Mouse (Mus musculus): Measurements from ENCODE around the gene Akap13. TPM values are rescaled to one million over a fixed set of nuclear protein-coding genes. Genes with fewer than 3 reads are reported as not detected.

Akap13 gene
- polyA plus RNA-seq, 1 experiment from 2014 or later, result 31.0 TPM

- H3K27ac ChIP-seq (ENCODE audit: low read depth, low read length), result no peak overlapping the region
- H3K36me3 ChIP-seq (ENCODE audit: control insufficient read depth, insufficient read depth, low read length), result no peaks in the 10 kb centered on the region
- DNase-seq (ENCODE audit: low spot score) (no peak), ATAC-seq (replicated peaks; ENCODE audit: low FRiP score) (no peak)
- H3K4me3 ChIP-seq (ENCODE audit: low read depth, low read length), result no peak overlapping the region
- no peak overlapping the region for H3K4me2 ChIP-seq (ENCODE audit: low read depth, low read length, severe bottlenecking)
- H3K9ac ChIP-seq (ENCODE audit: low read length), result no peak overlapping the region
- WGBS, result 83% methylated on average over 6 of the region's 6 CpGs
- no peaks in the 10 kb centered on the region for H3K27me3 ChIP-seq (ENCODE audit: control insufficient read depth, insufficient read depth, low read length)
- H3K4me1 ChIP-seq (replicated peaks; ENCODE audit: control insufficient read depth, insufficient read depth, low read length), result no peaks in the 10 kb centered on the region
- H3K9me3 ChIP-seq (ENCODE audit: control insufficient read depth, low read length), result no peaks in the 10 kb centered on the region
Measured at GRCm38 (mm10) chr7:75596058-75596748, 140.9 kb downstream of the Akap13 start.

GRCm38 (mm10) chr7:75597840-75598239, 142.5 kb downstream of the Akap13 start:
- H3K4me2 ChIP-seq (ENCODE audit: low read depth, low read length, severe bottlenecking), result no peak overlapping the region
- H3K9ac ChIP-seq (ENCODE audit: low read length), result no peak overlapping the region
- no peaks in the 10 kb centered on the region for H3K4me1 ChIP-seq (replicated peaks; ENCODE audit: control insufficient read depth, insufficient read depth, low read length)
- no peak overlapping the region for H3K27ac ChIP-seq (ENCODE audit: low read depth, low read length)
- DNase-seq (ENCODE audit: low spot score) (no peak), ATAC-seq (replicated peaks; ENCODE audit: low FRiP score) (no peak)
- H3K36me3 ChIP-seq (ENCODE audit: control insufficient read depth, insufficient read depth, low read length), result no peaks in the 10 kb centered on the region
- H3K27me3 ChIP-seq (ENCODE audit: control insufficient read depth, insufficient read depth, low read length), result no peaks in the 10 kb centered on the region
- 83% methylated on average over 2 of the region's 2 CpGs for WGBS
- no peak overlapping the region for H3K4me3 ChIP-seq (ENCODE audit: low read depth, low read length)
- H3K9me3 ChIP-seq (ENCODE audit: control insufficient read depth, low read length), result no peaks in the 10 kb centered on the region

- DNase-seq (ENCODE audit: low spot score) (no peak), ATAC-seq (replicated peaks; ENCODE audit: low FRiP score) (no peak)
- no peak overlapping the region for H3K9ac ChIP-seq (ENCODE audit: low read length)
- no peaks in the 10 kb centered on the region for H3K4me1 ChIP-seq (replicated peaks; ENCODE audit: control insufficient read depth, insufficient read depth, low read length)
- H3K27me3 ChIP-seq (ENCODE audit: control insufficient read depth, insufficient read depth, low read length), result no peaks in the 10 kb centered on the region
- H3K27ac ChIP-seq (ENCODE audit: low read depth, low read length), result no peak overlapping the region
- no peak overlapping the region for H3K4me3 ChIP-seq (ENCODE audit: low read depth, low read length)
- H3K9me3 ChIP-seq (ENCODE audit: control insufficient read depth, low read length), result no peaks in the 10 kb centered on the region
- no peak overlapping the region for H3K4me2 ChIP-seq (ENCODE audit: low read depth, low read length, severe bottlenecking)
- 96% methylated on average over 6 of the region's 6 CpGs for WGBS
- no peaks in the 10 kb centered on the region for H3K36me3 ChIP-seq (ENCODE audit: control insufficient read depth, insufficient read depth, low read length)
Measured at GRCm38 (mm10) chr7:75600360-75601075, 145.2 kb downstream of the Akap13 start.

GRCm38 (mm10) chr7:75607248-75607647, 151.9 kb downstream of the Akap13 start:
- Histone ChIP-seq H3K9me3 (ENCODE audit: control insufficient read depth, low read length) (no peaks in the 10 kb centered on the region), H3K27ac (ENCODE audit: low read depth, low read length) (no peak overlapping the region), H3K36me3 (ENCODE audit: control insufficient read depth, insufficient read depth, low read length) (no peaks in the 10 kb centered on the region; the same call in 1 of the 2 replicates), H3K27me3 (ENCODE audit: control insufficient read depth, insufficient read depth, low read length) (no peaks in the 10 kb centered on the region), H3K4me2 (ENCODE audit: low read depth, low read length, severe bottlenecking) (no peak overlapping the region), H3K4me1 (replicated peaks; ENCODE audit: control insufficient read depth, insufficient read depth, low read length) (no peaks in the 10 kb centered on the region), H3K4me3 (ENCODE audit: low read depth, low read length) (no peak overlapping the region), H3K9ac (ENCODE audit: low read length) (no peak overlapping the region)
- DNase-seq (ENCODE audit: low spot score) (no peak), ATAC-seq (replicated peaks; ENCODE audit: low FRiP score) (no peak)
- 88% methylated on average over 3 of the region's 3 CpGs for WGBS

GRCm38 (mm10) chr7:75608716-75609115, 153.4 kb downstream of the Akap13 start:
- Histone ChIP-seq H3K27ac (ENCODE audit: low read depth, low read length) (no peak overlapping the region), H3K36me3 (ENCODE audit: control insufficient read depth, insufficient read depth, low read length) (no peaks in the 10 kb centered on the region; the same call in 1 of the 2 replicates), H3K4me1 (replicated peaks; ENCODE audit: control insufficient read depth, insufficient read depth, low read length) (no peaks in the 10 kb centered on the region), H3K4me3 (ENCODE audit: low read depth, low read length) (no peak overlapping the region), H3K9ac (ENCODE audit: low read length) (no peak overlapping the region), H3K4me2 (ENCODE audit: low read depth, low read length, severe bottlenecking) (no peak overlapping the region), H3K27me3 (ENCODE audit: control insufficient read depth, insufficient read depth, low read length) (no peaks in the 10 kb centered on the region), H3K9me3 (ENCODE audit: control insufficient read depth, low read length) (no peaks in the 10 kb centered on the region)
- no peak for DNase-seq (ENCODE audit: low spot score)
- WGBS, result 86% methylated on average over 5 of the region's 5 CpGs
- ATAC-seq (replicated peaks; ENCODE audit: low FRiP score), result no peak

- H3K4me2 ChIP-seq (ENCODE audit: low read depth, low read length, severe bottlenecking), result no peak overlapping the region
- H3K36me3 ChIP-seq (ENCODE audit: control insufficient read depth, insufficient read depth, low read length), result no peaks in the 10 kb centered on the region; the same call in 1 of the 2 replicates
- no peaks in the 10 kb centered on the region for H3K4me1 ChIP-seq (replicated peaks; ENCODE audit: control insufficient read depth, insufficient read depth, low read length)
- ATAC-seq (replicated peaks; ENCODE audit: low FRiP score) (no peak), DNase-seq (ENCODE audit: low spot score) (no peak)
- no peaks in the 10 kb centered on the region for H3K27me3 ChIP-seq (ENCODE audit: control insufficient read depth, insufficient read depth, low read length)
- H3K27ac ChIP-seq (ENCODE audit: low read depth, low read length), result no peak overlapping the region
- WGBS, result 87% methylated on average over 14 of the region's 14 CpGs
- H3K9ac ChIP-seq (ENCODE audit: low read length), result no peak overlapping the region
- H3K9me3 ChIP-seq (ENCODE audit: control insufficient read depth, low read length), result no peaks in the 10 kb centered on the region
- no peak overlapping the region for H3K4me3 ChIP-seq (ENCODE audit: low read depth, low read length)
Measured at GRCm38 (mm10) chr7:75609456-75610262, 154.3 kb downstream of the Akap13 start.

- DNase-seq (ENCODE audit: low spot score), result no peak
- Histone ChIP-seq H3K4me2 (ENCODE audit: low read depth, low read length, severe bottlenecking) (no peak overlapping the region), H3K27me3 (ENCODE audit: control insufficient read depth, insufficient read depth, low read length) (no peaks in the 10 kb centered on the region), H3K4me3 (ENCODE audit: low read depth, low read length) (no peak overlapping the region), H3K9me3 (ENCODE audit: control insufficient read depth, low read length) (no peaks in the 10 kb centered on the region), H3K9ac (ENCODE audit: low read length) (no peak overlapping the region), H3K36me3 (ENCODE audit: control insufficient read depth, insufficient read depth, low read length) (no peaks in the 10 kb centered on the region; the same call in 1 of the 2 replicates), H3K27ac (ENCODE audit: low read depth, low read length) (no peak overlapping the region), H3K4me1 (replicated peaks; ENCODE audit: control insufficient read depth, insufficient read depth, low read length) (no peaks in the 10 kb centered on the region)
- ATAC-seq (replicated peaks; ENCODE audit: low FRiP score), result no peak
- 92% methylated on average over 9 of the region's 9 CpGs for WGBS
Measured at GRCm38 (mm10) chr7:75610391-75610790, 155.1 kb downstream of the Akap13 start.

GRCm38 (mm10) chr7:75611261-75611950, 156.1 kb downstream of the Akap13 start:
- ATAC-seq (replicated peaks; ENCODE audit: low FRiP score), result no peak
- no peaks in the 10 kb centered on the region for H3K27me3 ChIP-seq (ENCODE audit: control insufficient read depth, insufficient read depth, low read length)
- H3K27ac ChIP-seq (ENCODE audit: low read depth, low read length), result no peak overlapping the region
- no peak overlapping the region for H3K4me3 ChIP-seq (ENCODE audit: low read depth, low read length)
- no peak for DNase-seq (ENCODE audit: low spot score)
- H3K4me1 ChIP-seq (replicated peaks; ENCODE audit: control insufficient read depth, insufficient read depth, low read length), result no peaks in the 10 kb centered on the region
- no peaks in the 10 kb centered on the region; the same call in 1 of the 2 replicates for H3K36me3 ChIP-seq (ENCODE audit: control insufficient read depth, insufficient read depth, low read length)
- 91% methylated on average over 15 of the region's 15 CpGs for WGBS
- H3K9ac ChIP-seq (ENCODE audit: low read length), result no peak overlapping the region
- no peak overlapping the region for H3K4me2 ChIP-seq (ENCODE audit: low read depth, low read length, severe bottlenecking)
- H3K9me3 ChIP-seq (ENCODE audit: control insufficient read depth, low read length), result no peaks in the 10 kb centered on the region

All from forebrain, embryonic 11.5 days (tissue).